Mouse (Mus musculus) heart, embryonic 11.5 days (tissue): Measurements from ENCODE around the gene Vmn1r170. TPM values are rescaled to one million over a fixed set of nuclear protein-coding genes. Genes with fewer than 3 reads are reported as not detected.
"Not testable (repeated sequence)": the region's sequence is repeated elsewhere in the genome, so short reads cannot be mapped to it uniquely, and the experiment has no call there.

ENCODE experiments used
- ATAC-seq: fragments of 200-750 bp; cut with Nextera tagmentation; replicated peaks from 2 replicates; pipeline ENCODE4 v1.8.0; 2017; ENCODE audit warnings: moderate library complexity; ENCODE audit not compliant: insufficient number of reproducible peaks, low FRiP score, low TSS enrichment
- H3K27ac ChIP-seq: fragments of 300-500 bp; sonication (generic); 2 replicates; pipeline ENCODE4 v1.5.1; 2014; ENCODE audit warnings: mild to moderate bottlenecking, low read depth, low read length
- H3K27me3 ChIP-seq: fragments of 300-500 bp; sonication (generic); 2 replicates; pipeline ENCODE4 v1.6.1; 2014; ENCODE audit warnings: mild to moderate bottlenecking, low read length, mixed read lengths; ENCODE audit not compliant: control insufficient read depth, insufficient read depth
- H3K36me3 ChIP-seq: fragments of 300-500 bp; sonication (generic); 2 replicates; pipeline ENCODE4 v1.6.1; 2014; ENCODE audit warnings: mild to moderate bottlenecking, low read length, moderate library complexity, mixed read lengths; ENCODE audit not compliant: control insufficient read depth, insufficient read depth
- H3K4me1 ChIP-seq: fragments of 300-500 bp; sonication (generic); 2 replicates; pipeline ENCODE4 v1.6.1; 2014; ENCODE audit warnings: low read length; ENCODE audit not compliant: control insufficient read depth, insufficient read depth
- H3K4me2 ChIP-seq: fragments of 300-500 bp; sonication (generic); 2 replicates; pipeline ENCODE4 v1.6.1; 2014; ENCODE audit warnings: mild to moderate bottlenecking, moderate library complexity
- H3K4me3 ChIP-seq: fragments of 300-500 bp; sonication (generic); 2 replicates; pipeline ENCODE4 v1.5.1; 2014; ENCODE audit warnings: low read depth, low read length
- H3K9ac ChIP-seq: fragments of 300-500 bp; sonication (generic); 2 replicates; pipeline ENCODE4 v1.6.1; 2014; ENCODE audit warnings: mild to moderate bottlenecking, low read depth, low read length, moderate library complexity
- H3K9me3 ChIP-seq: fragments of 300-500 bp; sonication (generic); replicated peaks from 2 replicates; pipeline ENCODE4 v1.6.1; 2016; ENCODE audit warnings: low read length; ENCODE audit not compliant: control insufficient read depth
- WGBS: fragments of 180-500 bp; shearing (Covaris S2); extraction: QIAGEN DNeasy Blood & Tissue Kit; methylation state at CpG from one replicate; pipeline ENCODE4 v1.1.7; 2014; ENCODE audit not compliant: insufficient replicate concordance; 5-methylcytosine and 5-hydroxymethylcytosine counted together
- polyA plus RNA-seq: library from polyadenylated mRNA; unstranded; fragments of >200 nt; fragmentation: Nextera tagmentation; extraction: Ambion mirVana; gene quantifications from 2 replicates; pipeline ENCODE4 v1.2.1, GENCODE M21; 2014

Gene Vmn1r170
- polyA plus RNA-seq = not detected in 2 replicates

DNA sequence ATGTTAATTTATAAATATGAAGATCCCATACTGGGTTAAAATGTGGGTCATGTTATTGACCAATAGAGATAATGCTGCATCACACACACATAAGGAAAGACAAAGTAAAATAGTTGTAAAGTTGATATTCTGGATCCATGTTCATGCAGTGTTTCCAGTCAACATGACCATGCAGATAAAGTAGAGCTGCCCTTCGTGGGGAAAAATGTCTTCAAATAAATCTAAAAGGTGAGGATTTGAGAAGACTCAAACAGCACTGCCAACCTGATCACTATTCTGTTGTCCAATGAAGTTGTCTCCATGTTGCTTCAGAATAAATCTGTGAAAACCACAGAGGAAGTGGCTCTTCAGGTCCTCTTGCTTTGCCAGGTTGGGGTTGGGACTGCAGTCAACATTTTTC, at the start of gene Vmn1r170:
TSS of gene Vmn1r170 (plus strand) at position 301 of the 400 bp plus-strand sequence.
- 35% methylated on average over 1 of the region's 1 CpGs for WGBS
- not testable (repeated sequence) for H3K27me3 ChIP-seq, H3K4me3 ChIP-seq

GRCm38 (mm10) chr7:23575226-23575625, 30.7 kb upstream of the Vmn1r170 start, which contains the start of gene Vmn1r169:
Gene Vmn1r169 (plus strand): TSS chr7:23575526.
- H3K4me2 ChIP-seq, H3K9ac ChIP-seq, H3K27ac ChIP-seq, H3K36me3 ChIP-seq, H3K4me3 ChIP-seq, H3K9me3 ChIP-seq, H3K4me1 ChIP-seq, ATAC-seq, H3K27me3 ChIP-seq: not testable (repeated sequence)
- WGBS = 60% methylated on average over 1 of the region's 2 CpGs

More for the DNA sequence above, at the start of gene Vmn1r170:
- H3K9me3 ChIP-seq, H3K4me1 ChIP-seq, H3K27ac ChIP-seq, H3K9ac ChIP-seq, H3K4me2 ChIP-seq, H3K36me3 ChIP-seq, ATAC-seq: not testable (repeated sequence)

DNA sequence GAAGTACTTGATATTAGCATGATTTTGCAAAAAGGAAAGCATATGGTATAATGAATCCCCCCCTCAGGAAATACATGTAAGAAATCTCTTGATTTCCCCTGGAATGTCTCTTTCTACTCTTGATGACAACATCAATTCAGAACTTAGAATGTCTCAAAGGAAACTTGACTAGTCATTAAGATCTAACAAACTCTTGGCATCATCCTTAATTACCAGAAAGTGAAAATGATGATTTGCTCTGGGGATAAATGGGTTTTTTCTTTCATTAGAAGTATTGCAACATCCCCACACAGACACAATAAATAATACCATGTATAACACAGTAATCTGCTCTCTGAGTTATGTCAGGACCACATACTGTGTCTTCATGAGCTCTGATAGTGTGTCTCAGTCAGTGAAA, 24.4 kb downstream of the Vmn1r170 start, which contains the start of gene Vmn1r171:
TSS of gene Vmn1r171 (plus strand) at position 301 of the 400 bp plus-strand sequence.
- Histone ChIP-seq H3K4me2 (no peak within 1 kb of the TSS), H3K27me3 (no peaks in the 10 kb centered on the region), H3K4me1 (no peaks in the 10 kb centered on the region), H3K36me3 (no peaks in the 10 kb centered on the region), H3K9me3 (peaks cover 2% of the 10 kb centered on the region; the same call in 1 of the 2 replicates), H3K9ac (no peak within 1 kb of the TSS), H3K27ac (no peak within 1 kb of the TSS), H3K4me3 (no peak within 1 kb of the TSS)
- no peak for ATAC-seq

Other genes with a start within 250 kb of the Vmn1r170 start
- not detected in 2 replicates for gene Nlrp5, start 220.3 kb upstream of the Vmn1r170 start, polyA plus RNA-seq
- not detected in 2 replicates for gene Vmn1r167, start 99.0 kb upstream of the Vmn1r170 start, polyA plus RNA-seq
- not detected in 2 replicates for gene Vmn1r168, start 66.4 kb upstream of the Vmn1r170 start, polyA plus RNA-seq
- gene Vmn1r169, start 30.6 kb upstream of the Vmn1r170 start, polyA plus RNA-seq = not detected in 2 replicates
- not detected in 2 replicates for gene Vmn1r171, start 24.5 kb downstream of the Vmn1r170 start, polyA plus RNA-seq
- gene Vmn1r172, start 52.1 kb downstream of the Vmn1r170 start, polyA plus RNA-seq = not detected in 2 replicates
- gene Vmn1r173, start 94.5 kb downstream of the Vmn1r170 start, polyA plus RNA-seq = not detected in 2 replicates
- gene Vmn1r174, start 146.1 kb downstream of the Vmn1r170 start, polyA plus RNA-seq = not detected in 2 replicates
- not detected in 2 replicates for gene Vmn1r175, start 204.5 kb downstream of the Vmn1r170 start, polyA plus RNA-seq
- gene Vmn1r176, start 231.2 kb downstream of the Vmn1r170 start, polyA plus RNA-seq = not detected in 2 replicates